Mouse (Mus musculus) CH12.LX (cell line): ENCODE data around the gene Cobl. TPM values are rescaled to one million over a fixed set of nuclear protein-coding genes. Genes with fewer than 3 reads are reported as not detected.

Source experiments
- DNase-seq: peaks from one replicate; pipeline ENCODE4 v3.0.0-alpha.2; 2013; ENCODE audit errors: extremely low read depth
- H3K27ac ChIP-seq: 2 replicates; pipeline ENCODE4 v1.5.1; 2012; ENCODE audit warnings: low read depth, mild to moderate bottlenecking, control low read depth, moderate library complexity; ENCODE audit not compliant: insufficient read depth
- H3K27me3 ChIP-seq: replicated peaks from 2 replicates; pipeline ENCODE3; 2012; ENCODE audit warnings: inconsistent platforms
- H3K36me3 ChIP-seq, 2 experiments: replicated peaks in 1 of 2; 2 replicates each; pipeline versions ENCODE3 to v1.6.1; 2012; ENCODE audit warnings: inconsistent platforms in 1 of 2, low read length in 1 of 2, mild to moderate bottlenecking in 1 of 2, mixed read lengths in 1 of 2, moderate library complexity in 1 of 2; ENCODE audit not compliant: control insufficient read depth in 1 of 2, insufficient read depth in 1 of 2
- H3K4me1 ChIP-seq, 2 experiments: 2 replicates each; pipeline ENCODE4 v1.6.1; 2012; ENCODE audit warnings: inconsistent platforms in 1 of 2, moderate library complexity in 1 of 2; ENCODE audit not compliant: insufficient read depth in 2 of 2, control insufficient read depth in 1 of 2
- H3K4me2 ChIP-seq: 2 replicates; pipeline ENCODE4 v1.6.1; 2012; ENCODE audit warnings: low read depth, mild to moderate bottlenecking, control low read depth; ENCODE audit not compliant: poor library complexity, insufficient read depth, severe bottlenecking
- H3K4me3 ChIP-seq, 3 experiments: fragments of 150-350 bp in 1 of 3; sonication (generic) in 1 of 3; replicated peaks in 1 of 3; 2 replicates each; pipeline versions ENCODE3 to v1.5.1; 2011 to 2012; ENCODE audit warnings: low read depth in 2 of 3, low read length in 2 of 3, mild to moderate bottlenecking in 2 of 3, moderate library complexity in 2 of 3, control low read depth in 1 of 3, improper control_type of control experiment in 1 of 3, inconsistent platforms in 1 of 3, mixed read lengths in 1 of 3; ENCODE audit not compliant: poor library complexity in 1 of 3
- H3K79me2 ChIP-seq: replicated peaks from 2 replicates; pipeline ENCODE4 v1.6.1; 2012; ENCODE audit warnings: mild to moderate bottlenecking, moderate library complexity; ENCODE audit not compliant: control insufficient read depth, poor library complexity, insufficient read depth, severe bottlenecking; ENCODE audit errors: extremely low read depth
- H3K9ac ChIP-seq: 2 replicates; pipeline ENCODE4 v1.6.1; 2012; ENCODE audit warnings: low read depth, mild to moderate bottlenecking, control low read depth, moderate library complexity; ENCODE audit not compliant: insufficient read depth
- H3K9me3 ChIP-seq: replicated peaks from 2 replicates; pipeline ENCODE3; 2012; ENCODE audit warnings: low read length, inconsistent platforms, mixed read lengths
- CHD1 ChIP-seq: IDR thresholded peaks from 2 replicates; pipeline ENCODE4 v1.6.1; 2012; ENCODE audit warnings: low read depth, low read length, improper control_type of control experiment, inconsistent platforms
- CHD2 ChIP-seq: IDR thresholded peaks from 2 replicates; pipeline ENCODE4 v1.6.1; 2011; ENCODE audit warnings: low read length, improper control_type of control experiment
- CTCF ChIP-seq, 2 experiments: IDR thresholded peaks in 1 of 2; conservative IDR thresholded peaks in 1 of 2; 2 replicates each; pipeline ENCODE4 v1.5.1; 2011 to 2012; ENCODE audit warnings: low read depth in 2 of 2, low read length in 2 of 2, improper control_type of control experiment in 1 of 2, inconsistent platforms in 1 of 2, mild to moderate bottlenecking in 1 of 2, moderate library complexity in 1 of 2
- ELF1 ChIP-seq: IDR thresholded peaks from 2 replicates; pipeline ENCODE4 v1.6.1; 2014; ENCODE audit warnings: low read depth, mild to moderate bottlenecking, inconsistent platforms, low read length, improper control_type of control experiment
- EP300 ChIP-seq: IDR thresholded peaks from 2 replicates; pipeline ENCODE4 v1.6.1; 2011; ENCODE audit warnings: low read length, improper control_type of control experiment
- HCFC1 ChIP-seq: IDR thresholded peaks from 2 replicates; pipeline ENCODE4 v1.6.1; 2012; ENCODE audit warnings: low read depth, mild to moderate bottlenecking, inconsistent platforms, low read length, improper control_type of control experiment
- IRF4 ChIP-seq: IDR thresholded peaks from 2 replicates; pipeline ENCODE4 v1.6.1; 2014; ENCODE audit warnings: low read depth, mild to moderate bottlenecking, inconsistent platforms, low read length, improper control_type of control experiment
- JUN ChIP-seq: IDR thresholded peaks from 2 replicates; pipeline ENCODE4 v1.6.1; 2011; ENCODE audit warnings: low read depth, mild to moderate bottlenecking, low read length, improper control_type of control experiment, moderate library complexity; ENCODE audit not compliant: insufficient read depth
- KAT2A ChIP-seq: IDR thresholded peaks from 2 replicates; pipeline ENCODE4 v1.6.1; 2012; ENCODE audit warnings: low read length, improper control_type of control experiment, inconsistent platforms; ENCODE audit not compliant: insufficient replicate concordance
- MAFK ChIP-seq: IDR thresholded peaks from 2 replicates; pipeline ENCODE4 v1.6.1; 2011; ENCODE audit warnings: low read length, improper control_type of control experiment; ENCODE audit not compliant: insufficient replicate concordance
- MAX ChIP-seq: IDR thresholded peaks from 2 replicates; pipeline ENCODE4 v1.6.1; 2011; ENCODE audit warnings: low read length, improper control_type of control experiment
- MYC ChIP-seq: IDR thresholded peaks from 2 replicates; pipeline ENCODE4 v1.6.1; 2011; ENCODE audit warnings: low read depth, mild to moderate bottlenecking, improper control_type of control experiment, low read length
- PAX5 ChIP-seq: IDR thresholded peaks from 2 replicates; pipeline ENCODE4 v1.6.1; 2012; ENCODE audit warnings: low read length, inconsistent platforms, mixed read lengths
- POLR2AphosphoS2 ChIP-seq: IDR thresholded peaks from 2 replicates; pipeline ENCODE4 v1.6.1; 2011; ENCODE audit warnings: low read depth, low read length, improper control_type of control experiment
- RAD21 ChIP-seq: IDR thresholded peaks from 2 replicates; pipeline ENCODE4 v1.6.1; 2011; ENCODE audit warnings: low read depth, mild to moderate bottlenecking, low read length, improper control_type of control experiment, moderate library complexity
- RCOR1 ChIP-seq: conservative IDR thresholded peaks from 2 replicates; pipeline ENCODE4 v1.6.1; 2012; ENCODE audit warnings: low read depth, mild to moderate bottlenecking, inconsistent platforms, low read length, improper control_type of control experiment
- TBP ChIP-seq: conservative IDR thresholded peaks from 2 replicates; pipeline ENCODE4 v1.6.1; 2011; ENCODE audit warnings: low read depth, low read length, improper control_type of control experiment
- dilution Hi-C: fragments of 300-500 bp; cut with MboI; formaldehyde crosslinking; loops from 2 replicates; pipeline ENCODE4 v1.14.3; 2020; ENCODE audit warnings: low sequenced_read_pairs; ENCODE audit not compliant: extremely low pct_unique_long_range_greater_than_20kb, extremely low pct_ligation_motif_present
- in situ Hi-C: fragments of 300-500 bp; cut with MboI; formaldehyde crosslinking; loops from 3 replicates; pipeline ENCODE4 v1.14.3; 2019; ENCODE audit warnings: low sequenced_read_pairs, low pct_ligation_motif_present, low pct_unique_long_range_greater_than_20kb, mixed read lengths
- polyA plus RNA-seq: library from polyadenylated mRNA; unstranded; fragments of >175 nt; gene quantifications from 2 replicates; pipeline ENCODE4 v1.2.1, GENCODE M21; 2012; ENCODE audit warnings: low read depth; ENCODE audit not compliant: insufficient read length
- total RNA-seq, 2 experiments: library from RNA; depleted of rRNA; stranded (reverse); fragments of 300-350 nt in 1 of 2; fragments of >200 nt in 1 of 2; gene quantifications; 2 replicates each; pipeline ENCODE4 v1.2.3; 2012 to 2014

Gene Cobl
- total and polyA plus RNA-seq, 3 experiments: 0.06 to 0.13 TPM; not detected in 1

DNA sequence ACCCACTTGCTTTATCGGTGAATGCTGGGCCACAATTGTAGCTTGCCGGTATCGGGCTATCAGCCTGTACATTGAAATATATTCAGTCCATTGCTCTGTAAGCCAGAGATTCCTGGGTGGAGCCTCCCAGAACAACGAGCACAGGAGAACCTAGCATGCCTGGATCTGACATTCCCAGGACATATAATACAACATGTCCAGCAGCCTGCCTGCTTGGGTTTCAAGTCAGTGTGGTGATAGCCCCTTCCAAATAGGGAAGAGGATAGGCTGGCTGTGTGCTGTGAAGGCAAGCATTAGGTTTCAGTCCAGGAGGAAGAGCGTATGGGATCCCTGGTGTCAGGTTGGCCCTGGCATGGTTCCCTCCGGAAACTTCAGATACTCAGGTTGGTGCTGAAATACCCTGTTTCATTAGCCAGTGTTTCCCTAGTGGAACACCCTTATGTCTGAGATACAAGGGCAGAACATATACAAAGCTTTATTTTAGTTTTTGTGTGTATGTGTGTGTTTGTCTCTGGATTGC, 41.7 kb upstream of the Cobl start:
- no peak overlapping the region for H3K27ac ChIP-seq
- H3K27me3 ChIP-seq: no peaks in the 10 kb centered on the region
- H3K9me3 ChIP-seq: no peaks in the 10 kb centered on the region
- no peaks in the 10 kb centered on the region for H3K4me1 ChIP-seq
- H3K4me2 ChIP-seq: no peak overlapping the region
- no peak overlapping the region for H3K4me3 ChIP-seq
- DNase-seq: no peak
- no peaks in the 10 kb centered on the region for H3K79me2 ChIP-seq
- TF ChIP-seq RCOR1 (no peak), PAX5 (no peak), ELF1 (no peak), CTCF (conservative IDR thresholded peaks at IDR 0.05 in 1 of 2, IDR thresholded peaks at IDR 0.05 in 1 of 2; ENCODE audit: low read depth in 2 of 2, low read length in 2 of 2) (no peak), JUN (no peak)
- H3K9ac ChIP-seq: no peak overlapping the region
- in situ Hi-C loops (no loop called here), dilution Hi-C loops (no loop called here)
- no peaks in the 10 kb centered on the region for H3K36me3 ChIP-seq

DNA sequence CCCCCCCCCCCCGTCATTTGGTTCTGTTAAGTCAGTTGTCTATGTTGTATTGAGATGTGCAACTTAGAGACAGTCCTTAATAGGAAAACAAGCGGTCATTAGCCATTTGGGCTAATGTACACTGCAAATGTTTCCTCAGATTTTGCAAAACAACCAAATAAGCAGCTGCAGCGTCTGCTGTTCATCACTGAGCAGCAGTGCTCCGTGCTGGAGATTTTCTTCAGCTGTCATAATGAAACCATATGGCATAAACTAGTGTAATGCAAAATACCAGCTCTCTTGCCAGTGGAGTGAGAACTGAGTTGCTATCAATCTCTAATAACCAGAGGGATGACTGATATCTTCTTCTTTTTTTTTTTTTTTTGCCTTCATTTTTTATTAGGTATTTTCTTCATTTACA, 39.0 kb upstream of the Cobl start:
- TF ChIP-seq KAT2A (no peak), MAX (no peak), RAD21 (no peak), IRF4 (no peak), MYC (no peak), RCOR1 (no peak), CHD2 (no peak), POLR2AphosphoS2 (no peak), CHD1 (no peak), EP300 (no peak), TBP (no peak), MAFK (no peak), HCFC1 (no peak)
- no peak overlapping the region for H3K27ac ChIP-seq

More for the DNA sequence above, 39.0 kb upstream of the Cobl start:
- in situ Hi-C loops: no loop called here
- no peaks in the 10 kb centered on the region for H3K79me2 ChIP-seq
- H3K36me3 ChIP-seq: no peaks in the 10 kb centered on the region
- no peak for DNase-seq
- no peak overlapping the region for H3K9ac ChIP-seq
- H3K4me3 ChIP-seq: no peak overlapping the region
- no peaks in the 10 kb centered on the region for H3K4me1 ChIP-seq
- H3K4me2 ChIP-seq: no peak overlapping the region
- no peaks in the 10 kb centered on the region for H3K27me3 ChIP-seq
- no peaks in the 10 kb centered on the region for H3K9me3 ChIP-seq
- dilution Hi-C loops: no loop called here
